Mouse (Mus musculus): Measurements from ENCODE around the gene Fam168a. TPM values are rescaled to one million over a fixed set of nuclear protein-coding genes. Genes with fewer than 3 reads are reported as not detected.
A peak's percentile ranks its signal among the peaks of the same experiment; 100 is the strongest.

The Fam168a gene
- total RNA-seq, 2 experiments from 2014 or later: 35.2 to 39.8 TPM

GRCm38 (mm10) chr7:100770669-100771341, 64.4 kb downstream of the Fam168a start:
- DNase-seq: no peak

- DNase-seq: no peak
Observed at GRCm38 (mm10) chr7:100774189-100774588, 67.8 kb downstream of the Fam168a start.

- no peak for DNase-seq
Observed at GRCm38 (mm10) chr7:100775810-100776209, 69.4 kb downstream of the Fam168a start.

- no peak for DNase-seq
Observed at GRCm38 (mm10) chr7:100780192-100780591, 73.8 kb downstream of the Fam168a start.

- no peak for DNase-seq
Observed at GRCm38 (mm10) chr7:100784650-100785049, 78.2 kb downstream of the Fam168a start.

GRCm38 (mm10) chr7:100785426-100785825, 79.0 kb downstream of the Fam168a start:
- DNase-seq: no peak

GRCm38 (mm10) chr7:100786078-100786477, 79.6 kb downstream of the Fam168a start:
- DNase-seq: no peak

GRCm38 (mm10) chr7:100788291-100788690, 81.9 kb downstream of the Fam168a start:
- peak; percentile 64 to 79 for DNase-seq

- peak; percentile 24 to 38 for DNase-seq
Observed at GRCm38 (mm10) chr7:100798810-100799209, 92.4 kb downstream of the Fam168a start.

- no peak for DNase-seq
Observed at GRCm38 (mm10) chr7:100805391-100805790, 99.0 kb downstream of the Fam168a start.

GRCm38 (mm10) chr7:100811912-100812311, 105.5 kb downstream of the Fam168a start:
- DNase-seq: no peak

GRCm38 (mm10) chr7:100812641-100813040, 106.2 kb downstream of the Fam168a start:
- DNase-seq: no peak

GRCm38 (mm10) chr7:100815900-100816570, 109.6 kb downstream of the Fam168a start:
- DNase-seq: peak; percentile 39 to 48

GRCm38 (mm10) chr7:100816759-100817441, 110.5 kb downstream of the Fam168a start:
- no peak for DNase-seq

- no peak for DNase-seq
Observed at GRCm38 (mm10) chr7:100817442-100817760, 111.0 kb downstream of the Fam168a start.

- DNase-seq: peak in 1 of 2 experiments; percentile 47
Observed at GRCm38 (mm10) chr7:100818401-100819064, 112.1 kb downstream of the Fam168a start.

- DNase-seq: peak in 1 of 2 experiments; percentile 42
Observed at GRCm38 (mm10) chr7:100824661-100825060, 118.2 kb downstream of the Fam168a start.

GRCm38 (mm10) chr7:100828549-100828948, 122.1 kb downstream of the Fam168a start:
- DNase-seq: no peak

- no peak for DNase-seq
Observed at GRCm38 (mm10) chr7:100833859-100834258, 127.4 kb downstream of the Fam168a start.

- DNase-seq: no peak
Observed at GRCm38 (mm10) chr7:100835168-100835567, 128.7 kb downstream of the Fam168a start.

GRCm38 (mm10) chr7:100835711-100836110, 129.3 kb downstream of the Fam168a start:
- DNase-seq: no peak

GRCm38 (mm10) chr7:100836657-100837056, 130.2 kb downstream of the Fam168a start:
- DNase-seq: no peak

GRCm38 (mm10) chr7:100837701-100838100, 131.3 kb downstream of the Fam168a start:
- DNase-seq: no peak
